Mouse (Mus musculus): Measurements from ENCODE around the gene Doc2g. TPM values are rescaled to one million over a fixed set of nuclear protein-coding genes. Genes with fewer than 3 reads are reported as not detected.

The Doc2g gene
- polyA plus RNA-seq, 1 experiment from 2014 or later = 2.6 TPM

DNA sequence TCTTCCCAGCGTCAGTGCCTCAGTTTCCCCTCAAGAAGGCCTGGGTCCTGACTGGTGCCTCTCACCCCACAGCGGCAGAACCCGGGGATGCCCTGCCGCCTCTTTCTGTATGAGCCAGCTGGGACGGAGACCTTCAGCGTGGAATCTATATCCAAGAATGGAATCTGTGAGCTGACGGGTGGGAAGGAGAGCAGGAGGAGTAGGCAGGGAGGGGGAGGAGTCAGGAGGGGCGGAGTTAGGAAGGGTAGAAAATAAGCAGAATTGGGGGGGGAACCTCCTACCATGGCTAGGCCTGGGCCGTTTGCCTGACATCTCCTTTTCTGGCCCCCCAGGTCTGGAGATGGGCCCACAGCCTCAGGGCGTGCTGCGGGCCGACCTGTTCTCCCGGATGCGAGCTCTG lies 15.0 kb upstream of the Doc2g start:
- Histone ChIP-seq H3K9me3 (replicated peaks; ENCODE audit: low read length) (no peaks in the 10 kb centered on the region), H3K36me3 (ENCODE audit: insufficient read depth, low read length) (0 out of 2 replicates have a peak, but pooled peaks cover 3% of the 10 kb centered on the region), H3K27me3 (ENCODE audit: insufficient read depth, low read length) (no peaks in the 10 kb centered on the region), H3K4me2 (ENCODE audit: low read length) (no peak overlapping the region), H3K9ac (ENCODE audit: low read depth, low read length) (no peak overlapping the region), H3K4me1 (replicated peaks; ENCODE audit: insufficient read depth, low read length) (peaks cover 26% of the 10 kb centered on the region), H3K4me3 (replicated peaks; ENCODE audit: low read depth, low read length) (no peak overlapping the region), H3K27ac (no peak overlapping the region)
- WGBS = 84% methylated on average over 14 of the region's 14 CpGs
- DNase-seq (ENCODE audit: low spot score) (no peak), ATAC-seq (replicated peaks; ENCODE audit: low FRiP score, low read depth) (no peak)
- TF ChIP-seq CTCF (IDR thresholded peaks at IDR 0.05; ENCODE audit: low read depth) = no peak

- H3K4me2 ChIP-seq (ENCODE audit: low read length) = no peak overlapping the region
- no peak for DNase-seq (ENCODE audit: low spot score)
- H3K4me1 ChIP-seq (replicated peaks; ENCODE audit: insufficient read depth, low read length) = peaks cover 26% of the 10 kb centered on the region
- H3K9me3 ChIP-seq (replicated peaks; ENCODE audit: low read length) = no peaks in the 10 kb centered on the region
- H3K4me3 ChIP-seq (replicated peaks; ENCODE audit: low read depth, low read length) = no peak overlapping the region
- no peak overlapping the region for H3K27ac ChIP-seq
- WGBS = 96% methylated on average over 4 of the region's 4 CpGs
- 0 out of 2 replicates have a peak, but pooled peaks cover 3% of the 10 kb centered on the region for H3K36me3 ChIP-seq (ENCODE audit: insufficient read depth, low read length)
- no peak overlapping the region for H3K9ac ChIP-seq (ENCODE audit: low read depth, low read length)
- H3K27me3 ChIP-seq (ENCODE audit: insufficient read depth, low read length) = no peaks in the 10 kb centered on the region
- TF ChIP-seq CTCF (IDR thresholded peaks at IDR 0.05; ENCODE audit: low read depth) = peak; percentile 45
- no peak for ATAC-seq (replicated peaks; ENCODE audit: low FRiP score, low read depth)
These were observed 14.4 kb upstream of the Doc2g start for GRCm38 (mm10) chr19:3988750-3989149.

GRCm38 (mm10) chr19:3990804-3991203 lies 12.3 kb upstream of the Doc2g start:
- no peaks in the 10 kb centered on the region for H3K9me3 ChIP-seq (replicated peaks; ENCODE audit: low read length)
- no peak overlapping the region for H3K4me3 ChIP-seq (replicated peaks; ENCODE audit: low read depth, low read length)
- 24% methylated on average over 6 of the region's 6 CpGs for WGBS
- ATAC-seq (replicated peaks; ENCODE audit: low FRiP score, low read depth) = no peak
- no peak overlapping the region for H3K27ac ChIP-seq
- DNase-seq (ENCODE audit: low spot score) = no peak
- 0 out of 2 replicates have a peak, but pooled peaks cover 3% of the 10 kb centered on the region for H3K36me3 ChIP-seq (ENCODE audit: insufficient read depth, low read length)
- peaks cover 14% of the 10 kb centered on the region for H3K4me1 ChIP-seq (replicated peaks; ENCODE audit: insufficient read depth, low read length)
- no peak overlapping the region for H3K4me2 ChIP-seq (ENCODE audit: low read length)
- H3K9ac ChIP-seq (ENCODE audit: low read depth, low read length) = no peak overlapping the region
- no peaks in the 10 kb centered on the region for H3K27me3 ChIP-seq (ENCODE audit: insufficient read depth, low read length)
- TF ChIP-seq CTCF (IDR thresholded peaks at IDR 0.05; ENCODE audit: low read depth) = no peak

GRCm38 (mm10) chr19:3991562-3991961 lies 11.6 kb upstream of the Doc2g start:
- no peak overlapping the region for H3K9ac ChIP-seq (ENCODE audit: low read depth, low read length)
- DNase-seq (ENCODE audit: low spot score) (no peak), ATAC-seq (replicated peaks; ENCODE audit: low FRiP score, low read depth) (no peak)
- no peak for TF ChIP-seq CTCF (IDR thresholded peaks at IDR 0.05; ENCODE audit: low read depth)
- H3K27ac ChIP-seq = no peak overlapping the region
- peaks cover 10% of the 10 kb centered on the region for H3K4me1 ChIP-seq (replicated peaks; ENCODE audit: insufficient read depth, low read length)
- H3K9me3 ChIP-seq (replicated peaks; ENCODE audit: low read length) = no peaks in the 10 kb centered on the region
- no peak overlapping the region for H3K4me2 ChIP-seq (ENCODE audit: low read length)
- no peaks in the 10 kb centered on the region for H3K27me3 ChIP-seq (ENCODE audit: insufficient read depth, low read length)
- no peak overlapping the region for H3K4me3 ChIP-seq (replicated peaks; ENCODE audit: low read depth, low read length)
- WGBS = 89% methylated on average over 3 of the region's 3 CpGs
- H3K36me3 ChIP-seq (ENCODE audit: insufficient read depth, low read length) = 0 out of 2 replicates have a peak, but pooled peaks cover 3% of the 10 kb centered on the region

DNA sequence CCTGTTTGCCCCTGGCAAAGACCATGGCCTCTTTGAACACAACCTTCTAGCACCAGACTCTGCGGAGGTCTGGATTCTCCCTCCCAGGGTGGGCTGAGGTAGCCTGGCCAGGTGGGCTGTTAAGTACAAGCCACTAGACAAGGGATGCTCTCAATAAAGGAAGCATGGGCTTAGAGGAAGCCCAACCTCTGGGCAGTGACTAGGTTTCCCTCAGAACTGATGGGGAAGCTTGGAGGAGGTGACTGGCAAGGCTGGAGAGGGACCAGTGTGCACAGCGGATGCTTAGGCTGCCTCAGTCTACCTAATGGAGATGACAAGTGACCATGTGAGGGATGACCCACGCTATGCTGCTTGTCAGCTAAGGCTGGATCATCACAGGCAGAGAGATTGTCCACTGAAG lies 11.1 kb upstream of the Doc2g start:
- no peaks in the 10 kb centered on the region for H3K27me3 ChIP-seq (ENCODE audit: insufficient read depth, low read length)
- no peaks in the 10 kb centered on the region for H3K9me3 ChIP-seq (replicated peaks; ENCODE audit: low read length)
- ATAC-seq (replicated peaks; ENCODE audit: low FRiP score, low read depth) (no peak), DNase-seq (ENCODE audit: low spot score) (no peak)
- peaks cover 9% of the 10 kb centered on the region for H3K4me1 ChIP-seq (replicated peaks; ENCODE audit: insufficient read depth, low read length)
- H3K9ac ChIP-seq (ENCODE audit: low read depth, low read length) = no peak overlapping the region
- no peak overlapping the region for H3K4me2 ChIP-seq (ENCODE audit: low read length)
- H3K4me3 ChIP-seq (replicated peaks; ENCODE audit: low read depth, low read length) = no peak overlapping the region
- TF ChIP-seq CTCF (IDR thresholded peaks at IDR 0.05; ENCODE audit: low read depth) = no peak
- 0 out of 2 replicates have a peak, but pooled peaks cover 3% of the 10 kb centered on the region for H3K36me3 ChIP-seq (ENCODE audit: insufficient read depth, low read length)
- WGBS = 89% methylated on average over 3 of the region's 3 CpGs
- H3K27ac ChIP-seq = no peak overlapping the region

DNA sequence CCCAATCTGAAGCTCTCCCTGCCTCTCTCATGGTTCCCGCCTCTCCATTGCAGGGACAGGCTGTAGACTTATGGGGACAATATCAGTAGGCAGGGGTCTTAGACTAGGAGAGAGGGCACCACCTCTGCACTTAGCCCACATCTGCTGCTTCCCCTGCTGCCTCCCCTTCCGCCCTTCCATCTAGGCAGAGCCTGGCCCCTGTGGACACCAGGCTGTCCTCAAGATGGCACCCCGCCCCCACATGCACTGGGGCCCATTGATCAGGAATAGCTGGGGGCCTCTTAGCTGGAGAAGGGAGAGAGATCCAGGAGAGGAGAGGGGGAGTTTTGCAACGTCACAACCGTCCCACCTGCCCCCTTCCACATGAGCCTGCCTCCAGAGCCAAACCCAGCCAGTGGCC lies 10.7 kb upstream of the Doc2g start, which contains the start of gene Tbx10:
Gene Tbx10, plus strand, starts transcription at position 337 of the 400 bp plus-strand sequence.
- H3K36me3 ChIP-seq (ENCODE audit: insufficient read depth, low read length) = 0 out of 2 replicates have a peak, but pooled peaks cover 3% of the 10 kb centered on the region
- 52% methylated on average over 5 of the region's 5 CpGs for WGBS
- no peak within 1 kb of the TSS for H3K4me2 ChIP-seq (ENCODE audit: low read length)
- no peaks in the 10 kb centered on the region for H3K27me3 ChIP-seq (ENCODE audit: insufficient read depth, low read length)
- DNase-seq (ENCODE audit: low spot score) (no peak), ATAC-seq (replicated peaks; ENCODE audit: low FRiP score, low read depth) (no peak)
- H3K27ac ChIP-seq = no peak within 1 kb of the TSS
- H3K9me3 ChIP-seq (replicated peaks; ENCODE audit: low read length) = no peaks in the 10 kb centered on the region
- H3K4me3 ChIP-seq (replicated peaks; ENCODE audit: low read depth, low read length) = no peak within 1 kb of the TSS
- peaks cover 6% of the 10 kb centered on the region for H3K4me1 ChIP-seq (replicated peaks; ENCODE audit: insufficient read depth, low read length)
- TF ChIP-seq CTCF (IDR thresholded peaks at IDR 0.05; ENCODE audit: low read depth) = no peak
- no peak within 1 kb of the TSS for H3K9ac ChIP-seq (ENCODE audit: low read depth, low read length)

DNA sequence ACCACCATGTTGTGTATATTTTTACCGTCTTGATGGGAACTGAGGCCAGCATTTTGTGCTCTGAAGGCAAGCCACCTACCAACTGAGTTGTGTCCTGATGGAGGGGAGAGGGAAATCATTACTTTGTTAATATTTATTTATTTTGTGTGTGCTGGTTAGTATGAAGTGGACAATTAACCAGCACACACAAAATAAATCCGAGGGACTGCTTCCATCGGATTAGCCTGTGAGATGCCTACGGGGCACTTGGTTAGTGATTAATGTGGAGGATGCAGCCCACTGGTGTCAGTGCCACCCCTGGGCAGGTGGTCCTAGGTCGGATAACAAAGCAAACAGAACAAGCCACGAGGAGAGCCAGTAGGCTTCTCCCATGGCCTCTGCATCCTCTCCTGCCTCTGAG lies 8.2 kb upstream of the Doc2g start:
- Histone ChIP-seq H3K4me1 (replicated peaks; ENCODE audit: insufficient read depth, low read length) (peaks cover 6% of the 10 kb centered on the region), H3K36me3 (ENCODE audit: insufficient read depth, low read length) (no peaks in the 10 kb centered on the region), H3K27me3 (ENCODE audit: insufficient read depth, low read length) (no peaks in the 10 kb centered on the region), H3K4me3 (replicated peaks; ENCODE audit: low read depth, low read length) (no peak overlapping the region), H3K9ac (ENCODE audit: low read depth, low read length) (0 out of 2 replicates have a peak overlapping the region, but pooled peaks have one; percentile 18), H3K9me3 (replicated peaks; ENCODE audit: low read length) (no peaks in the 10 kb centered on the region), H3K4me2 (ENCODE audit: low read length) (no peak overlapping the region), H3K27ac (peak overlapping the region; percentile 42; the same call in 1 of the 2 replicates)
- 32% methylated on average over 6 of the region's 6 CpGs for WGBS
- no peak for TF ChIP-seq CTCF (IDR thresholded peaks at IDR 0.05; ENCODE audit: low read depth)
- peak; percentile 40 for DNase-seq (ENCODE audit: low spot score)
- no peak for ATAC-seq (replicated peaks; ENCODE audit: low FRiP score, low read depth)

All from kidney, postnatal 0 days (tissue).